Mouse (Mus musculus) midbrain, embryonic 12.5 days (tissue): ENCODE results near the gene Gipc2. TPM values are rescaled to one million over a fixed set of nuclear protein-coding genes. Genes with fewer than 3 reads are reported as not detected.

Experiments
- ATAC-seq: fragments of 200-750 bp; cut with Nextera tagmentation; 2 replicates; pipeline ENCODE4 v1.8.0; 2017; ENCODE audit warnings: low read depth, moderate TSS enrichment, moderate library complexity; ENCODE audit not compliant: low FRiP score
- H3K27ac ChIP-seq: fragments of 300-500 bp; sonication (generic); replicated peaks from 2 replicates; pipeline ENCODE4 v1.5.1; 2016; ENCODE audit warnings: mild to moderate bottlenecking
- H3K27me3 ChIP-seq: fragments of 300-500 bp; sonication (generic); 2 replicates; pipeline ENCODE4 v1.6.1; 2016; ENCODE audit warnings: mild to moderate bottlenecking
- H3K36me3 ChIP-seq: fragments of 300-500 bp; sonication (generic); 2 replicates; pipeline ENCODE4 v1.6.1; 2016
- H3K4me1 ChIP-seq: fragments of 300-500 bp; sonication (generic); 2 replicates; pipeline ENCODE4 v1.6.1; 2016
- H3K4me2 ChIP-seq: fragments of 300-500 bp; sonication (generic); replicated peaks from 2 replicates; pipeline ENCODE4 v1.6.1; 2016; ENCODE audit warnings: mild to moderate bottlenecking, moderate library complexity
- H3K4me3 ChIP-seq: fragments of 300-500 bp; sonication (generic); 2 replicates; pipeline ENCODE4 v1.5.1; 2016; ENCODE audit warnings: mild to moderate bottlenecking
- H3K9ac ChIP-seq: fragments of 300-500 bp; sonication (generic); replicated peaks from 2 replicates; pipeline ENCODE4 v1.6.1; 2016; ENCODE audit warnings: mild to moderate bottlenecking, moderate library complexity
- H3K9me3 ChIP-seq: fragments of 300-500 bp; sonication (generic); 2 replicates; pipeline ENCODE4 v1.6.1; 2016; ENCODE audit warnings: mild to moderate bottlenecking
- WGBS: fragments of 180-500 bp; shearing (Covaris S2); methylation state at CpG from one replicate; pipeline ENCODE4 v1.1.7; 2016; 5-methylcytosine and 5-hydroxymethylcytosine counted together
- polyA plus RNA-seq: library from polyadenylated mRNA; unstranded; fragments of >200 nt; fragmentation: Nextera tagmentation; extraction: Ambion mirVana; gene quantifications from 2 replicates; pipeline ENCODE4 v1.2.1, GENCODE M21; 2016

Gipc2 gene
- polyA plus RNA-seq, 1 experiment from 2014 or later = 1.5 TPM

- Histone ChIP-seq H3K36me3 (no peaks in the 10 kb centered on the region), H3K4me2 (no peak overlapping the region), H3K4me1 (peaks cover 22% of the 10 kb centered on the region), H3K27ac (no peak overlapping the region), H3K4me3 (no peak overlapping the region), H3K9me3 (no peaks in the 10 kb centered on the region), H3K9ac (no peak overlapping the region), H3K27me3 (peaks cover 42% of the 10 kb centered on the region)
- 93% methylated on average over 8 of the region's 8 CpGs for WGBS
- ATAC-seq = no peak
Observed at GRCm38 (mm10) chr3:152163320-152163719, 2.7 kb downstream of the Gipc2 start.

- 71% methylated on average over 4 of the region's 4 CpGs for WGBS
- Histone ChIP-seq H3K27me3 (peaks cover 22% of the 10 kb centered on the region), H3K9me3 (no peaks in the 10 kb centered on the region), H3K27ac (no peak overlapping the region), H3K4me3 (no peak overlapping the region), H3K4me1 (peaks cover 5% of the 10 kb centered on the region), H3K4me2 (no peak overlapping the region), H3K9ac (no peak overlapping the region), H3K36me3 (no peaks in the 10 kb centered on the region)
- no peak for ATAC-seq
Observed at GRCm38 (mm10) chr3:152160607-152161006, 5.4 kb downstream of the Gipc2 start.

- H3K36me3 ChIP-seq = no peaks in the 10 kb centered on the region
- no peak overlapping the region for H3K9ac ChIP-seq
- no peak for ATAC-seq
- no peak overlapping the region for H3K4me3 ChIP-seq
- H3K4me2 ChIP-seq = no peak overlapping the region
- no peak overlapping the region for H3K27ac ChIP-seq
- H3K4me1 ChIP-seq = no peaks in the 10 kb centered on the region
- no peaks in the 10 kb centered on the region for H3K9me3 ChIP-seq
- H3K27me3 ChIP-seq = peaks cover 13% of the 10 kb centered on the region
Observed at GRCm38 (mm10) chr3:152159321-152159720, 6.7 kb downstream of the Gipc2 start.

DNA sequence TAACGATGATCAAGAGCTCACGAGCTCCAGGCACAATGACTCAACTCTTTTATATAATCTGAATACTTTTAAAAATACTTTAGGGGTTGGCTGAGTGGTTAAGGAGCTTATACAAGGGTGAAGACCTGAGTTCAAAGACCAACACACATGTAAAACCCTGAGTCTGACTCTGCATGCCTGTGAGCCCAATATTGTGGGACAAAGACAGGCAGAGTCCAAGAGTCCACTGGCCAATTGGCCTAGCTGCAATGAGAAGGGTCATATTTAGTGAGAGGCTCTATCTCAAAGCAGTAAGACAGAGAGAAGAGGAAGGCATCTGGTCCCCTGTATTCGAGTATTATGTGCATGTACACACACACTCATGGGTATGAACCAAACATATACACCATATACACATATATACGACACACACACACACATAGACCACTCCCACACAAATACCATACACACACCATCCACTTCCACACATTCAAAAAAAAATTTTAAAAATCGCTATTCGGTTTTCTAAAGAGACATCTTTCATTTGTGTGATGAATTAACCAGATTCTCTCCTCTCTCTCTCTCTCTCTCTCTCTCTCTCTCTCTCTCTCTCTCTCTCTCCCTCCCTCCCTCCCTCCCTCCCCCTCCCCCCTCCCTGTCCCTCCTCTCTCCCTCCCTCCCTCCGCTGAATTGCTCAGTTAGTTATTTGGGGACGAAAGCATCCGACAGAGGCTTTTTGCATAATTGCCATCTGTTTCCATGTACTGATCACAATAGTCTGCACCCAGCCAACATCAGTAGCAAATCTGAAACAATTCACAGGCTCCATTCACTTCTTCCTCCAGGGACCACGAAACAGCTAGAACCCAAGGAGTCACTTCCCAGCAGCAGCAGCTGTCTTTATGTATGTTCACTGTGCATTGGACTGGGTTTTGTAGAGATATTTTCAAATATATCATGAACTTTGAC is 7.4 kb downstream of the Gipc2 start:
- no peaks in the 10 kb centered on the region for H3K9me3 ChIP-seq
- peaks cover 10% of the 10 kb centered on the region for H3K27me3 ChIP-seq
- H3K4me2 ChIP-seq = no peak overlapping the region
- no peaks in the 10 kb centered on the region for H3K36me3 ChIP-seq
- 82% methylated on average over 10 of the region's 10 CpGs for WGBS
- no peak overlapping the region for H3K4me3 ChIP-seq
- H3K9ac ChIP-seq = no peak overlapping the region
- ATAC-seq = peak; percentile 74
- no peaks in the 10 kb centered on the region for H3K4me1 ChIP-seq
- no peak overlapping the region for H3K27ac ChIP-seq

DNA sequence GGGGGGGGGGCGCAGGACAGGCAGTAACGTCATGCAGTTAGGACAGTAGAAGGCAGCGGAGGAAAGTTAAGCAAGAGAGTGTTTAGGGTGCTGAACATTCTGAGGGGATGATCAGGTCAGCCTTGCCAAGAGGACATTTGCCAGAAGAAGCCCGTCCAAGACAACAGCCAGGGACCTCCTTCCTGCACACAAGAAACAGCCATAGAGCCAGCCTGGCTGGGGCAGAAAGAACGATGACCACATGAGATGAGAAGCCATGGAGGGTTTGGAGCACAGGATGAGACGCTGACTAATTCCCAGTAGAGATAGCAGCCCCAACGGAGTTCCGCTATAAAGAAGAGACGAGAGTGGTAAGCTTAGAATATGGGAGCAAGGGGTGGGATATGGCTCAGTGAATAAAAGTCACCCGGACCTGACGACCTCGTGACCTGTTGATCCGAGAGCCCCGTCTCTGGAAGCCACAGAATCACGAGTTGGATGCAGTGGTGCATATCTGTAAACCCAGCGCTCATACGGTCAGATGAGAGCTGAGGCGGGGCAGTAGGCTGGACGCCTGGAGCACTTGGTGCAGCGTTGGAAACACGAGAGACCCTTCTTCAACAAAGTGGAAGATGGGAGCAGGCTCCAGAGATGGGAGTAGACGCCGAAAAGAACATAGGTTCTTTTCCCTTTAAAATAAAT is 9.1 kb downstream of the Gipc2 start:
- no peaks in the 10 kb centered on the region for H3K9me3 ChIP-seq
- WGBS = 64% methylated on average over 23 of the region's 23 CpGs

GRCm38 (mm10) chr3:152155296-152155948 is 10.6 kb downstream of the Gipc2 start:
- WGBS = 58% methylated on average over 11 of the region's 11 CpGs
- H3K27me3 ChIP-seq = peaks cover 10% of the 10 kb centered on the region; the same call in 1 of the 2 replicates
- no peak for ATAC-seq

More for the DNA sequence above, 9.1 kb downstream of the Gipc2 start:
- Histone ChIP-seq H3K4me2 (no peak overlapping the region), H3K4me3 (no peak overlapping the region), H3K9ac (no peak overlapping the region), H3K27ac (no peak overlapping the region), H3K36me3 (no peaks in the 10 kb centered on the region), H3K4me1 (no peaks in the 10 kb centered on the region), H3K27me3 (peaks cover 10% of the 10 kb centered on the region; the same call in 1 of the 2 replicates)
- no peak for ATAC-seq

GRCm38 (mm10) chr3:152154095-152154494 is 11.9 kb downstream of the Gipc2 start:
- Histone ChIP-seq H3K4me1 (no peaks in the 10 kb centered on the region), H3K4me2 (no peak overlapping the region), H3K4me3 (no peak overlapping the region), H3K27me3 (peaks cover 10% of the 10 kb centered on the region; the same call in 1 of the 2 replicates), H3K9ac (no peak overlapping the region), H3K36me3 (no peaks in the 10 kb centered on the region), H3K27ac (no peak overlapping the region), H3K9me3 (no peaks in the 10 kb centered on the region)
- ATAC-seq = no peak
- WGBS = 93% methylated on average over 5 of the region's 5 CpGs

More at GRCm38 (mm10) chr3:152155296-152155948, 10.6 kb downstream of the Gipc2 start:
- Histone ChIP-seq H3K4me1 (no peaks in the 10 kb centered on the region), H3K9ac (no peak overlapping the region), H3K36me3 (no peaks in the 10 kb centered on the region), H3K9me3 (no peaks in the 10 kb centered on the region), H3K4me3 (no peak overlapping the region), H3K27ac (no peak overlapping the region), H3K4me2 (no peak overlapping the region)

GRCm38 (mm10) chr3:152153152-152153551 is 12.9 kb downstream of the Gipc2 start:
- Histone ChIP-seq H3K36me3 (no peaks in the 10 kb centered on the region), H3K27ac (no peak overlapping the region), H3K4me1 (no peaks in the 10 kb centered on the region), H3K4me2 (no peak overlapping the region), H3K4me3 (no peak overlapping the region), H3K9me3 (no peaks in the 10 kb centered on the region), H3K27me3 (peaks cover 10% of the 10 kb centered on the region; the same call in 1 of the 2 replicates), H3K9ac (no peak overlapping the region)
- 88% methylated on average over 2 of the region's 2 CpGs for WGBS
- ATAC-seq = no peak

- no peak for ATAC-seq
- no peak overlapping the region for H3K4me2 ChIP-seq
- no peak overlapping the region for H3K27ac ChIP-seq
- peaks cover 10% of the 10 kb centered on the region; the same call in 1 of the 2 replicates for H3K27me3 ChIP-seq
- WGBS = 100% methylated on average over 1 of the region's 1 CpGs
- H3K4me1 ChIP-seq = no peaks in the 10 kb centered on the region
- H3K4me3 ChIP-seq = no peak overlapping the region
- no peaks in the 10 kb centered on the region for H3K36me3 ChIP-seq
- H3K9me3 ChIP-seq = no peaks in the 10 kb centered on the region
- no peak overlapping the region for H3K9ac ChIP-seq
Observed at GRCm38 (mm10) chr3:152152483-152152804, 13.6 kb downstream of the Gipc2 start.

DNA sequence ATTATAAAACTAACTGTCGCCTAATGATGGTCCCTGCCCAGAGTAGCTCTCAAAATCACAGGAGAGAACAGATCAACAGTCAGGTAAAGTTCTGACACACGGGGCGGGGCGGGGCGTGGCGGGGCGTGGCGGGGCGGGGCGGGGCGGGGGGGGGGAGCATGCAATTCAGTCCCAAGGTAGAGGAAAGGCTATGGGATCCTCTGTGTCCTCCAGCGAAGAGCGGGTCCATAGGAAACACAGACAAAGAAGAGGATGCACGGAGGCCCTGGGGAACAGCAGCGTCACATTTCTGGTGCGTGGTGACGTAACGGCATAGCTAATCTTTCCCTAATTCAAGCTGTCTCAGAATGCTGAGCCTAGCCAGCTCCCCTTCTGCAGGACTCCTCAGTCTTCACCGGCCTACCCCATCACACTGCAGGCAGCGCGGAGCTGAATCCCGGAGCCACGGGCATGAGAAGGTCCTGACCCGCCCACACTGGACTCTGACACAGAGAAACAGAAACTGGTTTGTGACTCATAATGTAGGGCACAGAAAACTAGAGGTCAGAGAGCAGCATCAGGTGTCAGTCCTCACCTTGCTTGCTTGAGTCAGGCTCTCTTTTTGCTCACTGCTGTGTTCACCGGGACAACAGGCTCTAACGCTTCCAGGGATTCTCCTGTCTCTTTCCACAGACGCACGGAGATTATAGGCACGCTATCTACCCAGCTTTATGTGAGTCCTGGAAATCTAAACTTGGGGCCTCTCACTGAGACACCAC is 14.1 kb downstream of the Gipc2 start:
- Histone ChIP-seq H3K4me3 (peak overlapping the region; percentile 21; the same call in 1 of the 2 replicates), H3K36me3 (no peaks in the 10 kb centered on the region), H3K27ac (no peak overlapping the region), H3K9me3 (no peaks in the 10 kb centered on the region), H3K9ac (no peak overlapping the region), H3K4me2 (peak overlapping the region; percentile 35), H3K4me1 (no peaks in the 10 kb centered on the region), H3K27me3 (peaks cover 10% of the 10 kb centered on the region; the same call in 1 of the 2 replicates)
- 60% methylated on average over 28 of the region's 29 CpGs for WGBS
- ATAC-seq = no peak

DNA sequence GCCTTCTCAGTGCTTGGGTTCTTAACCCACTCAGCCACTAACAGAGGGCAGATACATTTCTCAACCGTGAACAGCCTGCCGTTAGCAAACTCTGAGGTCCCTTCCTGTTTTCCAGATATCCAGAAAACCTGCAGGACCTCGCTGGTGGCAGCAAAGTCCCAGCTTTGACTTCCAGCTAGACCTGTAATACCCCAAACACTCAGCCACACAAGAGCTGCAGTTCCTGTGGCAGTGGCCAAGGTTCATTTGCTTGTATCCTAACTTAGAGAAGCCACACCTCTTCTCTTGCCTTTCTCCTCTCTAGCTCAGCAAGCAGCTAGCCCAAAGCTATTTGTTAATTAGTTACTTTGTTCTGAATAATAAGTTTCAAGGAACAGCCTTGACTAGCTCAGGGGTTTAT is 16.2 kb downstream of the Gipc2 start:
- ATAC-seq = no peak
- Histone ChIP-seq H3K4me3 (no peak overlapping the region), H3K9ac (no peak overlapping the region), H3K36me3 (no peaks in the 10 kb centered on the region), H3K4me1 (no peaks in the 10 kb centered on the region), H3K27me3 (0 out of 2 replicates have a peak, but pooled peaks cover 3% of the 10 kb centered on the region), H3K27ac (no peak overlapping the region), H3K9me3 (no peaks in the 10 kb centered on the region), H3K4me2 (no peak overlapping the region)
- WGBS = 80% methylated on average over 3 of the region's 3 CpGs
